Mouse (Mus musculus): Measurements from ENCODE around the gene Pate2.
A peak's percentile ranks its signal among the peaks of the same experiment; 100 is the strongest.
"Not testable (repeated sequence)": the region's sequence is repeated elsewhere in the genome, so short reads cannot be mapped to it uniquely, and the experiment has no call there.

Gene Pate2

GRCm38 (mm10) chr9:35556494-35557102 lies 13.5 kb upstream of the Pate2 start:
- DNase-seq (ENCODE audit: low read depth, low spot score) = no peak

GRCm38 (mm10) chr9:35558257-35559008 lies 11.7 kb upstream of the Pate2 start, which contains the start of the genes Ddx25 and Pus3:
TSS of gene Ddx25 (minus strand) at chr9:35558528.
TSS of gene Pus3 (plus strand) at chr9:35558595.
- DNase-seq (ENCODE audit: low read depth, low spot score) = no peak

GRCm38 (mm10) chr9:35559009-35559890 lies 10.8 kb upstream of the Pate2 start:
- peak; percentile 75 for DNase-seq (ENCODE audit: low read depth, low spot score)

GRCm38 (mm10) chr9:35561076-35561475 lies 9.0 kb upstream of the Pate2 start:
- no peak for DNase-seq (ENCODE audit: low read depth, low spot score)

- DNase-seq (ENCODE audit: low read depth, low spot score) = no peak
Measured at GRCm38 (mm10) chr9:35561583-35561982, 8.5 kb upstream of the Pate2 start.

- DNase-seq (ENCODE audit: low read depth, low spot score) = no peak
Measured at GRCm38 (mm10) chr9:35564536-35565240, 5.4 kb upstream of the Pate2 start.

- no peak for DNase-seq (ENCODE audit: low read depth, low spot score)
Measured at GRCm38 (mm10) chr9:35567995-35568394, 2.1 kb upstream of the Pate2 start.

GRCm38 (mm10) chr9:35570663-35571062 lies 579 bp downstream of the Pate2 start:
- DNase-seq (ENCODE audit: low read depth, low spot score) = no peak

GRCm38 (mm10) chr9:35574416-35574815 lies 4.3 kb downstream of the Pate2 start:
- DNase-seq (ENCODE audit: low read depth, low spot score) = no peak

- no peak for DNase-seq (ENCODE audit: low read depth, low spot score)
Measured at GRCm38 (mm10) chr9:35587674-35588073, 17.6 kb downstream of the Pate2 start.

GRCm38 (mm10) chr9:35592903-35593302 lies 22.8 kb downstream of the Pate2 start:
- no peak for DNase-seq (ENCODE audit: low read depth, low spot score)

- no peak for DNase-seq (ENCODE audit: low read depth, low spot score)
Measured at GRCm38 (mm10) chr9:35607647-35608405, 37.7 kb downstream of the Pate2 start.

- no peak for DNase-seq (ENCODE audit: low read depth, low spot score)
Measured at GRCm38 (mm10) chr9:35611841-35612240, 41.8 kb downstream of the Pate2 start, which contains the start of gene Pate4. TSS of gene Pate4 (minus strand) at chr9:35611941.

- DNase-seq (ENCODE audit: low read depth, low spot score) = no peak
Measured at GRCm38 (mm10) chr9:35614005-35614404, 43.9 kb downstream of the Pate2 start.

- DNase-seq (ENCODE audit: low read depth, low spot score) = not testable (repeated sequence)
Measured at GRCm38 (mm10) chr9:35616784-35617183, 46.7 kb downstream of the Pate2 start.

- DNase-seq (ENCODE audit: low read depth, low spot score) = no peak
Measured at GRCm38 (mm10) chr9:35632981-35633380, 62.9 kb downstream of the Pate2 start.

GRCm38 (mm10) chr9:35648102-35648501 lies 78.0 kb downstream of the Pate2 start, which contains the start of gene Pate3:
TSS of gene Pate3 (minus strand) at chr9:35648202.
- DNase-seq (ENCODE audit: low read depth, low spot score) = no peak

- DNase-seq (ENCODE audit: low read depth, low spot score) = no peak
Measured at GRCm38 (mm10) chr9:35673557-35673956, 103.5 kb downstream of the Pate2 start.

- no peak for DNase-seq (ENCODE audit: low read depth, low spot score)
Measured at GRCm38 (mm10) chr9:35687013-35687412, 116.9 kb downstream of the Pate2 start, which contains the start of gene Pate1. TSS of gene Pate1 (minus strand) at chr9:35687390.

GRCm38 (mm10) chr9:35691924-35692323 lies 121.8 kb downstream of the Pate2 start:
- DNase-seq (ENCODE audit: low read depth, low spot score) = no peak
